Mouse (Mus musculus) kidney, postnatal 0 days (tissue): ENCODE results near the gene 2610002M06Rik. TPM values are rescaled to one million over a fixed set of nuclear protein-coding genes. Genes with fewer than 3 reads are reported as not detected.
A peak's percentile ranks its signal among the peaks of the same experiment; 100 is the strongest.

Experiments used
- ATAC-seq: fragments of 200-750 bp; cut with Nextera tagmentation; replicated peaks from 2 replicates; pipeline ENCODE4 v1.8.0; 2017; ENCODE audit warnings: low read depth, moderate number of reproducible peaks, moderate TSS enrichment, moderate library complexity; ENCODE audit not compliant: low FRiP score
- DNase-seq: peaks from one replicate; pipeline ENCODE4 v3.0.0-alpha.2; 2016; ENCODE audit warnings: low spot score
- H3K27ac ChIP-seq: fragments of 300-500 bp; sonication (generic); 2 replicates; pipeline ENCODE4 v1.5.1; 2014; ENCODE audit warnings: mild to moderate bottlenecking
- H3K27me3 ChIP-seq: fragments of 300-500 bp; sonication (generic); 2 replicates; pipeline ENCODE4 v1.6.1; 2014; ENCODE audit warnings: low read length, mixed read lengths; ENCODE audit not compliant: insufficient read depth
- H3K36me3 ChIP-seq: fragments of 300-500 bp; sonication (generic); 2 replicates; pipeline ENCODE4 v1.6.1; 2014; ENCODE audit warnings: low read length, mixed read lengths; ENCODE audit not compliant: insufficient read depth
- H3K4me1 ChIP-seq: fragments of 300-500 bp; sonication (generic); replicated peaks from 2 replicates; pipeline ENCODE4 v1.6.1; 2014; ENCODE audit warnings: antibody characterized with exemption, low read length, mixed read lengths; ENCODE audit not compliant: insufficient read depth
- H3K4me2 ChIP-seq: fragments of 300-500 bp; sonication (generic); 2 replicates; pipeline ENCODE4 v1.6.1; 2014; ENCODE audit warnings: mild to moderate bottlenecking, low read length, moderate library complexity, mixed read lengths
- H3K4me3 ChIP-seq: fragments of 300-500 bp; sonication (generic); replicated peaks from 2 replicates; pipeline ENCODE4 v1.5.1; 2014; ENCODE audit warnings: low read depth, low read length
- H3K9ac ChIP-seq: fragments of 300-500 bp; sonication (generic); 2 replicates; pipeline ENCODE4 v1.6.1; 2014; ENCODE audit warnings: low read depth, low read length
- H3K9me3 ChIP-seq: fragments of 300-500 bp; sonication (generic); replicated peaks from 2 replicates; pipeline ENCODE4 v1.6.1; 2016; ENCODE audit warnings: low read length, inconsistent platforms, mixed read lengths
- CTCF ChIP-seq: IDR thresholded peaks from 2 replicates; pipeline ENCODE4 v1.5.1; 2016; ENCODE audit warnings: antibody characterized with exemption, low read depth, mild to moderate bottlenecking, moderate library complexity
- WGBS: fragments of 180-500 bp; shearing (Covaris S2); extraction: QIAGEN DNeasy Blood & Tissue Kit; methylation state at CpG from one replicate; pipeline ENCODE4 v1.1.7; 2014; 5-methylcytosine and 5-hydroxymethylcytosine counted together
- polyA plus RNA-seq: library from polyadenylated mRNA; unstranded; fragments of >200 nt; fragmentation: Nextera tagmentation; extraction: Ambion mirVana; gene quantifications from 2 replicates; pipeline ENCODE4 v1.2.1, GENCODE M21; 2015

2610002M06Rik gene
- 12.0 and 12.3 TPM in 2 replicates for polyA plus RNA-seq

GRCm38 (mm10) chrX:107816218-107816554 lies at the start of gene 2610002M06Rik:
2610002M06Rik (minus strand) TSS chrX:107816334.
- no peaks in the 10 kb centered on the region for H3K9me3 ChIP-seq
- peak; percentile 71 for TF ChIP-seq CTCF
- peak within 1 kb of the TSS; percentile 62 for H3K4me3 ChIP-seq
- no peaks in the 10 kb centered on the region for H3K4me1 ChIP-seq
- DNase-seq (peak; percentile 92), ATAC-seq (peak; percentile 99)
- 33% methylated on average over 28 of the region's 28 CpGs for WGBS
- H3K36me3 ChIP-seq: no peaks in the 10 kb centered on the region
- H3K9ac ChIP-seq: peak within 1 kb of the TSS; percentile 68
- H3K27ac ChIP-seq: peak within 1 kb of the TSS; percentile 47; the same call in 1 of the 2 replicates
- no peaks in the 10 kb centered on the region for H3K27me3 ChIP-seq
- H3K4me2 ChIP-seq: peak within 1 kb of the TSS; percentile 47

DNA sequence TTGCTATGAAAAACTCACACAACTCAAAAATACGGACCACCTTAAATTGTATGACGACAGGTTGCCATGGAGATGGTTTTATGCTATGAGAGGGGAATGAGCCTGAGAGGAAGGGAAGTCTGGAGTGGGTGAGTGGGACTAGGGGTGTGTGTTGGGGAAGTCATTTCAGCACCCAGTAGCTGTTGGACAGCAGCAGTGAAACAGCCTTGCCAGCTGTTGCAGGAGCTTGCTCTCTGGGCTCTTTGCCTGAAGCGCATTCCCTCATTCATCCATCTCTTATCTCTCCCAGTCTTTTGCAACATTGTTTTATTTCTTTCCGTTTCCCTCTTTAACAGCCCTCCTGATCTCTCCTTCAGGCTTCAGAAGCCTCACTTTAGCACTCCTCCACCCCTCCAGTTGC lies 42.0 kb upstream of the 2610002M06Rik start:
- no peak overlapping the region for H3K4me2 ChIP-seq
- H3K27me3 ChIP-seq: no peaks in the 10 kb centered on the region
- WGBS: 38% methylated on average over 4 of the region's 4 CpGs
- H3K4me1 ChIP-seq: no peaks in the 10 kb centered on the region
- no peak overlapping the region for H3K9ac ChIP-seq
- DNase-seq (peak; percentile 4), ATAC-seq (no peak)
- no peak overlapping the region for H3K27ac ChIP-seq
- H3K36me3 ChIP-seq: no peaks in the 10 kb centered on the region
- H3K9me3 ChIP-seq: no peaks in the 10 kb centered on the region
- H3K4me3 ChIP-seq: no peak overlapping the region
- no peak for TF ChIP-seq CTCF

- no peaks in the 10 kb centered on the region for H3K4me1 ChIP-seq
- H3K27ac ChIP-seq: no peak overlapping the region
- H3K9me3 ChIP-seq: no peaks in the 10 kb centered on the region
- no peak for TF ChIP-seq CTCF
- H3K9ac ChIP-seq: no peak overlapping the region
- no peak for DNase-seq
- no peaks in the 10 kb centered on the region for H3K36me3 ChIP-seq
- no peak for ATAC-seq
- peak overlapping the region; percentile 34; the same call in 1 of the 2 replicates for H3K4me2 ChIP-seq
- H3K4me3 ChIP-seq: 0 out of 2 replicates have a peak overlapping the region, but pooled peaks have one; percentile 62
- WGBS: 78% methylated on average over 6 of the region's 6 CpGs
- no peaks in the 10 kb centered on the region for H3K27me3 ChIP-seq
These were observed 592 bp upstream of the 2610002M06Rik start for GRCm38 (mm10) chrX:107816726-107817125.

DNA sequence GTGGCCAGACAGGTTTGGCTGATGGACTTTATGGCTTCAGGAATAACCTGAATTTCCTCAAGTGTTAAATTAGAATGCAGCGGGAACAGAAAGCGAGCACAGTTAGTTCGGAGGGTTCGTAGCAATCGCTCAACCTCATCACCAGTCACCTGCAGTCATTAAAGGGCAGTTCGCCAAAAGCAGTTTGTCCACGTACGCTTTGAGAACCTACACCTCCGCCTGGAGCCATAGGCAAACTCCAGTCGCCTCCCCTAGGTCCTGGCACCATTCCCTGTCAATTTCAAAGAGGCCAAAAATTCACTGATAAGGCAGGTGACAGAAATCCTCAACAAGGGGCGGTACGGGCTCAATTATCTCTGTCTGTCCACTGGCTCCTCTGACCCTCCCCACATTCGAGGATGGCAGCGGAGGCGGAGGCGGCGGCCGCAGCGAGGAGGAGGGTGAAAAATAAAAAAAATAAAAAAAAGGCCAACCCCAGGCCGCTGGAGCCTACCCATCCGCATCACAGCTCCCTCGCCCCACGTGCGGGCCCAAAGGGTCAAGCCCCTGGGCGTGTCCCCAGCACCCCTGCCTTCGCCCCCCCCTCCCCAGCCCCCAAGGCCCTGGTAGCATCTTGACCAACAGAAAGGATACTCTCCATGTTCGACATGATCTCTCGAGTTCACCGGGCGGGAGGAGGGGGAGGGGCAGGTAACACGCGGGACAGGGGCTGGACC lies 474 bp downstream of the 2610002M06Rik start:
- DNase-seq: peak; percentile 32
- H3K27me3 ChIP-seq: no peaks in the 10 kb centered on the region
- H3K9ac ChIP-seq: peak overlapping the region; percentile 68
- H3K9me3 ChIP-seq: no peaks in the 10 kb centered on the region
- TF ChIP-seq CTCF: no peak
- peak overlapping the region; percentile 62 for H3K4me3 ChIP-seq
- no peaks in the 10 kb centered on the region for H3K36me3 ChIP-seq
- peak overlapping the region; percentile 47 for H3K4me2 ChIP-seq
- 31% methylated on average over 32 of the region's 32 CpGs for WGBS
- peak; percentile 76 for ATAC-seq
- H3K27ac ChIP-seq: peak overlapping the region; percentile 47; the same call in 1 of the 2 replicates
- H3K4me1 ChIP-seq: no peaks in the 10 kb centered on the region

DNA sequence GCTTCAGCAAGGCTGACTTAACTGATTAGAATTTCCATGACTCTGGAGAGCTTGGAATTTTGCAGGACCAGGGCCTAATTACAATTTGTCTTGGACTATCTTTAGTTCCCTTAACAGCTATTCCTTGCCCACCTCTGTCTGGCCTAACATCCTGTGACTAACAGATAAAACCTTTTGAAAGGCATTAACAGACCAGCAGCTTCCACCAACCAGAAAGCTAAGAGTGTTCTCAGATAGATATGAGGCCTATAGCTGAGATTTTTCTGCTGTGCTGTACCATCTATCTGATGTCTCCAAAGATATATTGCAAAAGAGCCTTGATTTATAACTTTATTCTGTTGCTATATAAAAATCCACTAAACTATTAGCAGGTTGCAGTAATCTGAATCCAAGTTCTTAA lies 4.0 kb downstream of the 2610002M06Rik start:
- no peaks in the 10 kb centered on the region for H3K36me3 ChIP-seq
- no peak overlapping the region for H3K4me2 ChIP-seq
- no peaks in the 10 kb centered on the region for H3K27me3 ChIP-seq
- DNase-seq: no peak
- H3K27ac ChIP-seq: no peak overlapping the region
- no peak for TF ChIP-seq CTCF
- no peak overlapping the region for H3K4me3 ChIP-seq
- no peak for ATAC-seq
- H3K9me3 ChIP-seq: no peaks in the 10 kb centered on the region
- no peak overlapping the region for H3K9ac ChIP-seq
- no peaks in the 10 kb centered on the region for H3K4me1 ChIP-seq

- no peaks in the 10 kb centered on the region for H3K9me3 ChIP-seq
- TF ChIP-seq CTCF: no peak
- H3K9ac ChIP-seq: no peak overlapping the region
- no peaks in the 10 kb centered on the region for H3K36me3 ChIP-seq
- H3K4me3 ChIP-seq: no peak overlapping the region
- H3K27me3 ChIP-seq: no peaks in the 10 kb centered on the region
- H3K4me1 ChIP-seq: no peaks in the 10 kb centered on the region
- DNase-seq (no peak), ATAC-seq (no peak)
- H3K4me2 ChIP-seq: no peak overlapping the region
- WGBS: 93% methylated on average over 2 of the region's 2 CpGs
- H3K27ac ChIP-seq: no peak overlapping the region
These were observed 19.2 kb downstream of the 2610002M06Rik start for GRCm38 (mm10) chrX:107796919-107797318.
